Mouse (Mus musculus): Measurements from ENCODE around the gene Kcnh6. TPM values are rescaled to one million over a fixed set of nuclear protein-coding genes. Genes with fewer than 3 reads are reported as not detected.

The Kcnh6 gene
- polyA plus RNA-seq, 1 experiment = not detected

GRCm38 (mm10) chr11:106037418-106037751 is 29.5 kb downstream of the Kcnh6 start:
- TF ChIP-seq GATA1 (IDR thresholded peaks at IDR 0.05; ENCODE audit: low read length) = no peak

- TF ChIP-seq GATA1 (IDR thresholded peaks at IDR 0.05; ENCODE audit: low read length) = no peak
Measured at GRCm38 (mm10) chr11:106044349-106044748, 36.4 kb downstream of the Kcnh6 start.

- no peak for TF ChIP-seq GATA1 (IDR thresholded peaks at IDR 0.05; ENCODE audit: low read length)
Measured at GRCm38 (mm10) chr11:106045256-106045655, 37.3 kb downstream of the Kcnh6 start.

- TF ChIP-seq GATA1 (IDR thresholded peaks at IDR 0.05; ENCODE audit: low read length) = no peak
Measured at GRCm38 (mm10) chr11:106045780-106046179, 37.9 kb downstream of the Kcnh6 start.

- no peak for TF ChIP-seq GATA1 (IDR thresholded peaks at IDR 0.05; ENCODE audit: low read length)
Measured at GRCm38 (mm10) chr11:106046584-106046983, 38.7 kb downstream of the Kcnh6 start.

- no peak for TF ChIP-seq GATA1 (IDR thresholded peaks at IDR 0.05; ENCODE audit: low read length)
Measured at GRCm38 (mm10) chr11:106053921-106054320, 46.0 kb downstream of the Kcnh6 start.

GRCm38 (mm10) chr11:106054600-106054999 is 46.7 kb downstream of the Kcnh6 start:
- TF ChIP-seq GATA1 (IDR thresholded peaks at IDR 0.05; ENCODE audit: low read length) = no peak

- TF ChIP-seq GATA1 (IDR thresholded peaks at IDR 0.05; ENCODE audit: low read length) = no peak
Measured at GRCm38 (mm10) chr11:106055341-106055740, 47.4 kb downstream of the Kcnh6 start.

- TF ChIP-seq GATA1 (IDR thresholded peaks at IDR 0.05; ENCODE audit: low read length) = peak; percentile 95
Measured at GRCm38 (mm10) chr11:106056819-106057491, 49.0 kb downstream of the Kcnh6 start.

GRCm38 (mm10) chr11:106058020-106058419 is 50.1 kb downstream of the Kcnh6 start:
- no peak for TF ChIP-seq GATA1 (IDR thresholded peaks at IDR 0.05; ENCODE audit: low read length)

GRCm38 (mm10) chr11:106060549-106060948 is 52.6 kb downstream of the Kcnh6 start:
- TF ChIP-seq GATA1 (IDR thresholded peaks at IDR 0.05; ENCODE audit: low read length) = no peak

- TF ChIP-seq GATA1 (IDR thresholded peaks at IDR 0.05; ENCODE audit: low read length) = no peak
Measured at GRCm38 (mm10) chr11:106061311-106061710, 53.4 kb downstream of the Kcnh6 start.

GRCm38 (mm10) chr11:106063756-106064155 is 55.8 kb downstream of the Kcnh6 start:
- TF ChIP-seq GATA1 (IDR thresholded peaks at IDR 0.05; ENCODE audit: low read length) = no peak

GRCm38 (mm10) chr11:106065073-106065922 is 57.4 kb downstream of the Kcnh6 start:
- TF ChIP-seq GATA1 (IDR thresholded peaks at IDR 0.05; ENCODE audit: low read length) = no peak

- TF ChIP-seq GATA1 (IDR thresholded peaks at IDR 0.05; ENCODE audit: low read length) = no peak
Measured at GRCm38 (mm10) chr11:106065923-106066571, 58.1 kb downstream of the Kcnh6 start, which contains the start of gene Taco1. Gene Taco1, plus strand, starts transcription at chr11:106066061.

GRCm38 (mm10) chr11:106073774-106074173 is 65.8 kb downstream of the Kcnh6 start:
- no peak for TF ChIP-seq GATA1 (IDR thresholded peaks at IDR 0.05; ENCODE audit: low read length)
